Mouse (Mus musculus) MEL (cell line): ENCODE measurements around the gene Mafk. TPM values are rescaled to one million over a fixed set of nuclear protein-coding genes. Genes with fewer than 3 reads are reported as not detected.

Experiments used
- DNase-seq: peaks from one replicate; pipeline ENCODE4 v3.0.0; 2011; ENCODE audit warnings: low read depth, low spot score
- H3K27ac ChIP-seq: 2 replicates; pipeline ENCODE4 v1.5.1; 2012; ENCODE audit warnings: low read depth, mild to moderate bottlenecking, control low read depth, low read length, moderate library complexity; ENCODE audit not compliant: control insufficient read depth
- H3K27me3 ChIP-seq, 2 experiments: fragments of 150-350 bp in 1 of 2; sonication (generic) in 1 of 2; 2 replicates each; pipeline ENCODE4 v1.6.1; 2012; ENCODE audit warnings: low read length in 2 of 2, mild to moderate bottlenecking in 2 of 2, improper control_type of control experiment in 1 of 2, moderate library complexity in 1 of 2; ENCODE audit not compliant: insufficient read depth in 2 of 2, control insufficient read depth in 1 of 2
- H3K36me3 ChIP-seq, 2 experiments: 2 replicates each; pipeline ENCODE4 v1.6.1; 2012 to 2014; ENCODE audit warnings: low read length in 2 of 2, improper control_type of control experiment in 1 of 2, inconsistent platforms in 1 of 2, mild to moderate bottlenecking in 1 of 2; ENCODE audit not compliant: insufficient read depth in 2 of 2, control insufficient read depth in 1 of 2
- H3K4me1 ChIP-seq, 2 experiments: fragments of 150-350 bp in 1 of 2; sonication (generic) in 1 of 2; 2 replicates each; pipeline ENCODE4 v1.6.1; 2012; ENCODE audit warnings: low read length in 2 of 2, improper control_type of control experiment in 1 of 2, mild to moderate bottlenecking in 1 of 2; ENCODE audit not compliant: insufficient read depth in 2 of 2, control insufficient read depth in 1 of 2
- H3K4me3 ChIP-seq, 2 experiments: fragments of 150-350 bp in 1 of 2; sonication (generic) in 1 of 2; 2 replicates each; pipeline ENCODE4 v1.5.1; 2012; ENCODE audit warnings: low read depth in 2 of 2, low read length in 2 of 2, mild to moderate bottlenecking in 2 of 2, moderate library complexity in 2 of 2, control low read depth in 1 of 2, improper control_type of control experiment in 1 of 2; ENCODE audit not compliant: control insufficient read depth in 1 of 2, insufficient read depth in 1 of 2
- H3K79me2 ChIP-seq: 2 replicates; pipeline ENCODE4 v1.6.1; 2012; ENCODE audit warnings: mild to moderate bottlenecking, low read length, moderate library complexity; ENCODE audit not compliant: control insufficient read depth, poor library complexity, insufficient read depth
- H3K9ac ChIP-seq: 2 replicates; pipeline ENCODE4 v1.6.1; 2012; ENCODE audit warnings: low read depth, mild to moderate bottlenecking, control low read depth, low read length, moderate library complexity; ENCODE audit not compliant: control insufficient read depth, poor library complexity, severe bottlenecking
- H3K9me3 ChIP-seq: fragments of 150-350 bp; sonication (generic); replicated peaks from 2 replicates; pipeline ENCODE4 v1.6.1; 2012; ENCODE audit warnings: mild to moderate bottlenecking, low read length, improper control_type of control experiment, moderate library complexity; ENCODE audit not compliant: insufficient read depth
- CHD1 ChIP-seq: IDR thresholded peaks from 2 replicates; pipeline ENCODE4 v1.6.1; 2012; ENCODE audit warnings: low read depth, mild to moderate bottlenecking, inconsistent platforms, low read length, improper control_type of control experiment
- CHD2 ChIP-seq: IDR thresholded peaks from 2 replicates; pipeline ENCODE4 v1.6.1; 2011; ENCODE audit warnings: low read length, improper control_type of control experiment
- CTCF ChIP-seq, 3 experiments: IDR thresholded peaks in 2 of 3; conservative IDR thresholded peaks in 1 of 3; 2 replicates each; pipeline ENCODE4 v1.5.1; 2011 to 2012; ENCODE audit warnings: low read length in 3 of 3, low read depth in 2 of 3, mild to moderate bottlenecking in 2 of 3, improper control_type of control experiment in 1 of 3, inconsistent platforms in 1 of 3, mixed read lengths in 1 of 3, moderate library complexity in 1 of 3; ENCODE audit not compliant: control insufficient read depth in 1 of 3, insufficient read depth in 1 of 3, poor library complexity in 1 of 3, severe bottlenecking in 1 of 3
- ELF1 ChIP-seq: IDR thresholded peaks from 2 replicates; pipeline ENCODE4 v1.6.1; 2014; ENCODE audit warnings: low read depth, mild to moderate bottlenecking, inconsistent platforms, low read length, improper control_type of control experiment, moderate library complexity
- EP300 ChIP-seq, 2 experiments: IDR thresholded peaks; 2 replicates each; pipeline ENCODE4 v1.6.1; 2011; ENCODE audit warnings: improper control_type of control experiment in 2 of 2, low read length in 2 of 2, low read depth in 1 of 2, mild to moderate bottlenecking in 1 of 2
- GATA1 ChIP-seq: IDR thresholded peaks from 2 replicates; pipeline ENCODE4 v1.6.1; 2011; ENCODE audit warnings: low read depth, low read length, improper control_type of control experiment
- HCFC1 ChIP-seq: IDR thresholded peaks from 2 replicates; pipeline ENCODE4 v1.6.1; 2012; ENCODE audit warnings: low read depth, mild to moderate bottlenecking, inconsistent platforms, low read length, improper control_type of control experiment, moderate library complexity
- JUND ChIP-seq: IDR thresholded peaks from 2 replicates; pipeline ENCODE4 v1.6.1; 2011; ENCODE audit warnings: low read depth, mild to moderate bottlenecking, improper control_type of control experiment, low read length
- KAT2A ChIP-seq: conservative IDR thresholded peaks from 2 replicates; pipeline ENCODE4 v1.6.1; 2012; ENCODE audit warnings: low read depth, low read length, improper control_type of control experiment, inconsistent platforms
- MAX ChIP-seq: IDR thresholded peaks from 2 replicates; pipeline ENCODE4 v1.6.1; 2011; ENCODE audit warnings: low read length, improper control_type of control experiment
- MAZ ChIP-seq: IDR thresholded peaks from 2 replicates; pipeline ENCODE4 v1.6.1; 2012; ENCODE audit warnings: low read depth, mild to moderate bottlenecking, inconsistent platforms, low read length, improper control_type of control experiment
- MEF2A ChIP-seq: IDR thresholded peaks from 2 replicates; pipeline ENCODE4 v1.6.1; 2014; ENCODE audit warnings: low read depth, mild to moderate bottlenecking, inconsistent platforms, low read length, improper control_type of control experiment; ENCODE audit not compliant: poor library complexity, insufficient replicate concordance, severe bottlenecking; ENCODE audit errors: extremely low read depth
- MYB ChIP-seq: IDR thresholded peaks from 2 replicates; pipeline ENCODE4 v1.6.1; 2011; ENCODE audit warnings: mild to moderate bottlenecking, low read depth, low read length, improper control_type of control experiment
- MYC ChIP-seq: IDR thresholded peaks from 2 replicates; pipeline ENCODE4 v1.6.1; 2011; ENCODE audit warnings: low read depth, mild to moderate bottlenecking, low read length, improper control_type of control experiment, moderate library complexity
- NELFE ChIP-seq: IDR thresholded peaks from 2 replicates; pipeline ENCODE4 v1.6.1; 2011; ENCODE audit warnings: low read depth, low read length, improper control_type of control experiment
- POLR2A ChIP-seq, 2 experiments: IDR thresholded peaks; 2 replicates each; pipeline ENCODE4 v1.6.1; 2011 to 2012; ENCODE audit warnings: low read length in 2 of 2, mild to moderate bottlenecking in 2 of 2, control low read depth in 1 of 2, improper control_type of control experiment in 1 of 2, low read depth in 1 of 2, moderate library complexity in 1 of 2; ENCODE audit not compliant: control insufficient read depth in 1 of 2, insufficient read depth in 1 of 2, poor library complexity in 1 of 2
- POLR2AphosphoS2 ChIP-seq: IDR thresholded peaks from 2 replicates; pipeline ENCODE4 v1.6.1; 2011; ENCODE audit warnings: low read length, improper control_type of control experiment
- RAD21 ChIP-seq: IDR thresholded peaks from 2 replicates; pipeline ENCODE4 v1.6.1; 2011; ENCODE audit warnings: mild to moderate bottlenecking, low read depth, low read length, improper control_type of control experiment
- RCOR1 ChIP-seq: IDR thresholded peaks from 2 replicates; pipeline ENCODE4 v1.6.1; 2012; ENCODE audit warnings: low read depth, mild to moderate bottlenecking, inconsistent platforms, low read length, improper control_type of control experiment
- SIN3A ChIP-seq: IDR thresholded peaks from 2 replicates; pipeline ENCODE4 v1.6.1; 2012; ENCODE audit warnings: low read length, improper control_type of control experiment, inconsistent platforms
- SMC3 ChIP-seq: IDR thresholded peaks from 2 replicates; pipeline ENCODE4 v1.6.1; 2011; ENCODE audit warnings: low read depth, low read length, improper control_type of control experiment
- TBP ChIP-seq: IDR thresholded peaks from 2 replicates; pipeline ENCODE4 v1.8.0; 2011; ENCODE audit warnings: low read depth, low read length, improper control_type of control experiment
- TCF12 ChIP-seq: IDR thresholded peaks from 2 replicates; pipeline ENCODE4 v1.6.1; 2014; ENCODE audit warnings: low read depth, mild to moderate bottlenecking, inconsistent platforms, low read length, improper control_type of control experiment, moderate library complexity
- UBTF ChIP-seq: IDR thresholded peaks from 2 replicates; pipeline ENCODE4 v1.6.1; 2012; ENCODE audit warnings: low read depth, mild to moderate bottlenecking, inconsistent platforms, low read length, improper control_type of control experiment, moderate library complexity, borderline replicate concordance; ENCODE audit not compliant: insufficient read depth
- USF2 ChIP-seq, 2 experiments: IDR thresholded peaks; 2 replicates each; pipeline ENCODE4 v1.6.1; 2011 to 2012; ENCODE audit warnings: improper control_type of control experiment in 2 of 2, low read length in 2 of 2, borderline replicate concordance in 1 of 2, inconsistent platforms in 1 of 2, low read depth in 1 of 2, mild to moderate bottlenecking in 1 of 2; ENCODE audit not compliant: insufficient read depth in 1 of 2
- ZC3H11A ChIP-seq: IDR thresholded peaks from 2 replicates; pipeline ENCODE4 v1.6.1; 2012; ENCODE audit warnings: low read depth, mild to moderate bottlenecking, inconsistent platforms, low read length, improper control_type of control experiment
- ZNF384 ChIP-seq: IDR thresholded peaks from 2 replicates; pipeline ENCODE4 v1.6.1; 2012; ENCODE audit warnings: low read depth, mild to moderate bottlenecking, inconsistent platforms, low read length, improper control_type of control experiment
- polyA plus RNA-seq, 2 experiments: library from polyadenylated mRNA; stranded (reverse) in 1 of 2; unstranded in 1 of 2; fragments of >175 nt in 1 of 2; fragments of >200 nt in 1 of 2; gene quantifications; 2 replicates each; pipeline versions ENCODE4 v1.2.1 to v1.2.4; 2012; ENCODE audit warnings: low replicate concordance in 2 of 2, low read depth in 1 of 2; ENCODE audit not compliant: insufficient read length in 2 of 2, insufficient read depth in 1 of 2, missing spikeins in 1 of 2
- total RNA-seq: library from RNA; depleted of rRNA; stranded (reverse); fragments of 300-350 nt; gene quantifications from 2 replicates; pipeline ENCODE4 v1.2.3, GENCODE M21; 2012

Mafk gene
- total and polyA plus RNA-seq, 3 experiments = 56.5 to 62.1 TPM; not detected in 1

DNA sequence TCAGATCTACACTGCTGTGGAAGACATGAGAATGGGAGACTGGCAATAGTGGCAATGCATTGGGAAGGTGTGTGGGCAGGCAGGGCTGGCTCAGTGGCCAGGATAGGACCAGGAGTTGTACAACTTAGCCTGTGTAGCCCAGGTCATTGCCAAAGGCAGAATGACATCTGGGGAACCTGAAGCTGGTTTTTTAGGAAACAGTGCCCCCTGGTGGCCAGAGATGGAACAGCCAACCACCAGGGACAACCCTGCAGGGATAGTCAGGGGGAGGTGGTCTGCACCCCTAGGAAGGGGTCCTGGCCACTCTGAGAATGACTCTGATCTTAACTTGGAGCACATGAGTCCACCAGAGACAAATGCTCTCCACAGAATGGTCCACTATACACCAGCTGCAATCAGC, 40.8 kb upstream of the Mafk start:
- Histone ChIP-seq H3K4me1 (no peaks in the 10 kb centered on the region), H3K27me3 (no peaks in the 10 kb centered on the region), H3K4me3 (no peak overlapping the region), H3K9me3 (no peaks in the 10 kb centered on the region), H3K27ac (no peak overlapping the region), H3K79me2 (no peaks in the 10 kb centered on the region), H3K36me3 (no peaks in the 10 kb centered on the region), H3K9ac (no peak overlapping the region)
- TF ChIP-seq KAT2A = no peak
- no peak for TF ChIP-seq MAZ
- TF ChIP-seq CHD2 = no peak
- TF ChIP-seq USF2 (IDR thresholded peaks at IDR 0.05; ENCODE audit: borderline replicate concordance in 1 of 2, insufficient read depth in 1 of 2, low read depth in 1 of 2, low read length in 2 of 2) = no peak
- no peak for TF ChIP-seq HCFC1
- TF ChIP-seq TCF12 = no peak
- no peak for TF ChIP-seq UBTF
- TF ChIP-seq CTCF (IDR thresholded peaks at IDR 0.05 in 2 of 3, conservative IDR thresholded peaks at IDR 0.05 in 1 of 3; ENCODE audit: control insufficient read depth in 1 of 3, insufficient read depth in 1 of 3, low read depth in 2 of 3, low read length in 3 of 3, poor library complexity in 1 of 3, severe bottlenecking in 1 of 3) = peak; percentile 89 to 96 (median 92)
- TF ChIP-seq ELF1 = no peak
- TF ChIP-seq ZC3H11A = peak; percentile 79
- no peak for TF ChIP-seq TBP
- peak; percentile 82 for TF ChIP-seq SMC3
- no peak for TF ChIP-seq ZNF384
- TF ChIP-seq CHD1 = no peak
- TF ChIP-seq MEF2A = no peak
- peak; percentile 88 for TF ChIP-seq RAD21
- TF ChIP-seq RCOR1 = no peak
- no peak for TF ChIP-seq POLR2AphosphoS2
- TF ChIP-seq POLR2A (IDR thresholded peaks at IDR 0.05; ENCODE audit: control insufficient read depth in 1 of 2, insufficient read depth in 1 of 2, low read depth in 1 of 2, low read length in 2 of 2, poor library complexity in 1 of 2) = 0 out of 4 replicates have a peak, but pooled peaks of 1 of the 2 experiments have one; percentile 25
- no peak for TF ChIP-seq SIN3A
- TF ChIP-seq MYC = no peak
- DNase-seq = peak; percentile 66

DNA sequence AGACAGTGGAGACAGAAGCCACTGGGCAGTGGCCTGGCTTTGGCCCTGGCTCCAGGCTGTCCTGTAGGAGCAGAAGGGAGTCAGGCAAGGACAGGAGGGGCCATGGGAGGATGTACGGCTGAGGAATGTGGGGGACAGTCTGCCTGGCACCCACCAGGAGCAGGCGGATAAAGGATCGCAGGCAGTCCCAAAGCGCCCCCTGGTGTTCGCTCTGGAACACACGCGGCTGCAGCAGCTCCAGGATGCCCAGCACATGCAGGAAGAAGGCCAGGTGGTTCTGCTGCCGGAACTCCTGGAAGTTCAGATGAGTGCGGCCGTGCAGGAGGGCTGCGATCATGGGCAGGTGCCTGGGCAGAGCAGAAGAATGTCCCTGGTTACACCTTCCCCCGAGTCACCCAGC, 36.6 kb upstream of the Mafk start:
- DNase-seq = peak; percentile 68
- no peak overlapping the region for H3K4me3 ChIP-seq
- H3K79me2 ChIP-seq = no peaks in the 10 kb centered on the region
- H3K36me3 ChIP-seq = no peaks in the 10 kb centered on the region
- TF ChIP-seq MAX (peak; percentile 48; the same call in 1 of the 2 replicates), POLR2A (IDR thresholded peaks at IDR 0.05; ENCODE audit: control insufficient read depth in 1 of 2, insufficient read depth in 1 of 2, low read depth in 1 of 2, low read length in 2 of 2, poor library complexity in 1 of 2) (no peak), MYB (no peak), HCFC1 (no peak), POLR2AphosphoS2 (no peak), CHD2 (no peak), SMC3 (peak; percentile 55), TCF12 (no peak), ELF1 (no peak), CTCF (IDR thresholded peaks at IDR 0.05 in 2 of 3, conservative IDR thresholded peaks at IDR 0.05 in 1 of 3; ENCODE audit: control insufficient read depth in 1 of 3, insufficient read depth in 1 of 3, low read depth in 2 of 3, low read length in 3 of 3, poor library complexity in 1 of 3, severe bottlenecking in 1 of 3) (peak; percentile 79 to 95 (median 85)), SIN3A (no peak), EP300 (IDR thresholded peaks at IDR 0.05; ENCODE audit: low read depth in 1 of 2, low read length in 2 of 2) (no peak), ZC3H11A (no peak), MAZ (no peak), UBTF (no peak), KAT2A (no peak), CHD1 (no peak), RAD21 (peak; percentile 39), ZNF384 (no peak), JUND (no peak), MYC (peak; percentile 70; the same call in 1 of the 2 replicates), GATA1 (no peak), NELFE (no peak)
- H3K27ac ChIP-seq = no peak overlapping the region
- H3K4me1 ChIP-seq = no peaks in the 10 kb centered on the region
- no peaks in the 10 kb centered on the region for H3K27me3 ChIP-seq
- no peak overlapping the region for H3K9ac ChIP-seq
- no peaks in the 10 kb centered on the region for H3K9me3 ChIP-seq
